Mouse (Mus musculus) testis, adult 2 months (tissue): ENCODE results near the gene Crkl.

Source experiments
- CTCF ChIP-seq: fragments of 200-500 bp; IDR thresholded peaks from 2 replicates; pipeline ENCODE4 v1.5.1; 2012; ENCODE audit warnings: low read depth, mild to moderate bottlenecking, inconsistent platforms, low read length, moderate library complexity; ENCODE audit not compliant: control insufficient read depth, insufficient read depth, insufficient replicate concordance
- POLR2A ChIP-seq: fragments of 200-500 bp; IDR thresholded peaks from 2 replicates; pipeline ENCODE4 v1.6.1; 2012; ENCODE audit warnings: low read depth, mild to moderate bottlenecking, inconsistent platforms, low read length, moderate library complexity; ENCODE audit not compliant: control insufficient read depth

DNA sequence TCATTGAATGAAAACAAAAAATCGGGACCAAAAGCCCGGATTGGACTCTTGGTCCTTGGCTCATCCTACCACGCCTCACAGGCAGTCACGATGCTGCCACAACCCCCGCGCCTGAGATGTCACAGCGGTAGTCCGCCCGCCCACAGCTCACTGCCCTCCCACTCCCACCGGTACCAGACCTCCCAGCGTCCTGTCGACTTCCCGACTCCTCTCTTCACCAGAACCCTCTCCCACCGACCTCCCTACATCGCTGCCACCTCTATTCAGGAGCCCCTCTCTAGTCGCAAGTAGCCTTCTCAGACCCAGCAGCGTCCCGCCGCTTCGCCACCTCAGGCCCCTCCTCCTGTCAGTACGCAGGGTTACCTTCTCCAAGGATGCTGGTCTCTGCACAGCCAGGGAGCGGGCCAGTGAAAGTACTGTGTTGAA lies 46.5 kb upstream of the Crkl start:
- TF ChIP-seq POLR2A (no peak; the same call in 1 of the 2 replicates), CTCF (no peak)
